Mouse (Mus musculus) lung, postnatal 36 days (tissue): ENCODE measurements around the gene Srbd1.

Source experiments
- DNase-seq: peaks from one replicate; pipeline ENCODE4 v3.0.0; 2022; ENCODE audit warnings: mixed read lengths

The Srbd1 gene

GRCm38 (mm10) chr17:86135835-86136234 lies 9.1 kb downstream of the Srbd1 start:
- no peak for DNase-seq

GRCm38 (mm10) chr17:86134461-86134860 lies 10.5 kb downstream of the Srbd1 start:
- no peak for DNase-seq

- peak; percentile 13 for DNase-seq
Measured at GRCm38 (mm10) chr17:86132534-86132933, 12.4 kb downstream of the Srbd1 start.

- peak; percentile 8 for DNase-seq
Measured at GRCm38 (mm10) chr17:86128198-86128597, 16.8 kb downstream of the Srbd1 start.

GRCm38 (mm10) chr17:86125908-86126307 lies 19.1 kb downstream of the Srbd1 start:
- DNase-seq: no peak

- DNase-seq: no peak
Measured at GRCm38 (mm10) chr17:86123146-86123545, 21.8 kb downstream of the Srbd1 start.

- no peak for DNase-seq
Measured at GRCm38 (mm10) chr17:86096875-86097274, 48.1 kb downstream of the Srbd1 start.

GRCm38 (mm10) chr17:86093124-86093523 lies 51.9 kb downstream of the Srbd1 start:
- DNase-seq: no peak

- DNase-seq: no peak
Measured at GRCm38 (mm10) chr17:86091631-86092030, 53.3 kb downstream of the Srbd1 start.

GRCm38 (mm10) chr17:86089893-86090588 lies 54.9 kb downstream of the Srbd1 start:
- DNase-seq: no peak

- no peak for DNase-seq
Measured at GRCm38 (mm10) chr17:86087922-86088321, 57.1 kb downstream of the Srbd1 start.

- peak; percentile 23 for DNase-seq
Measured at GRCm38 (mm10) chr17:86086191-86086590, 58.8 kb downstream of the Srbd1 start.

- DNase-seq: peak; percentile 11
Measured at GRCm38 (mm10) chr17:86083207-86083606, 61.8 kb downstream of the Srbd1 start.

GRCm38 (mm10) chr17:86078060-86078459 lies 66.9 kb downstream of the Srbd1 start:
- DNase-seq: no peak

- DNase-seq: no peak
Measured at GRCm38 (mm10) chr17:86067444-86067843, 77.5 kb downstream of the Srbd1 start.

GRCm38 (mm10) chr17:86065833-86066232 lies 79.1 kb downstream of the Srbd1 start:
- DNase-seq: no peak

GRCm38 (mm10) chr17:86063461-86063860 lies 81.5 kb downstream of the Srbd1 start:
- peak; percentile 72 for DNase-seq

GRCm38 (mm10) chr17:86060911-86061310 lies 84.1 kb downstream of the Srbd1 start:
- no peak for DNase-seq

GRCm38 (mm10) chr17:86040221-86040984 lies 104.6 kb downstream of the Srbd1 start:
- DNase-seq: no peak

GRCm38 (mm10) chr17:86039741-86040140 lies 105.2 kb downstream of the Srbd1 start:
- DNase-seq: no peak

GRCm38 (mm10) chr17:86038211-86038648 lies 106.7 kb downstream of the Srbd1 start:
- peak; percentile 15 for DNase-seq

- DNase-seq: no peak
Measured at GRCm38 (mm10) chr17:86035576-86035975, 109.4 kb downstream of the Srbd1 start.

- no peak for DNase-seq
Measured at GRCm38 (mm10) chr17:86035146-86035545, 109.8 kb downstream of the Srbd1 start.

GRCm38 (mm10) chr17:86034641-86035040 lies 110.3 kb downstream of the Srbd1 start:
- DNase-seq: no peak
